Mouse (Mus musculus): Measurements from ENCODE around the gene Lztr1. TPM values are rescaled to one million over a fixed set of nuclear protein-coding genes. Genes with fewer than 3 reads are reported as not detected.

Gene Lztr1
- 10 to 100 TPM; 26.0 to 37.0 (median 29.7) TPM for total RNA-seq (2022)

GRCm38 (mm10) chr16:17508546-17509239 is at the start of gene Lztr1:
Gene Lztr1 (plus strand): TSS chr16:17508688.
- DNase-seq (ENCODE audit: low spot score): peak; percentile 88

- no peak for DNase-seq (ENCODE audit: low spot score)
Observed at GRCm38 (mm10) chr16:17460254-17460653, 48.2 kb upstream of the Lztr1 start.

- DNase-seq (ENCODE audit: low spot score): no peak
Observed at GRCm38 (mm10) chr16:17461596-17461995, 46.9 kb upstream of the Lztr1 start.

- DNase-seq (ENCODE audit: low spot score): no peak
Observed at GRCm38 (mm10) chr16:17463184-17463583, 45.3 kb upstream of the Lztr1 start.

- DNase-seq (ENCODE audit: low spot score): no peak
Observed at GRCm38 (mm10) chr16:17466875-17467663, 41.4 kb upstream of the Lztr1 start.

GRCm38 (mm10) chr16:17472498-17472897 is 36.0 kb upstream of the Lztr1 start:
- DNase-seq (ENCODE audit: low spot score): no peak

GRCm38 (mm10) chr16:17474091-17474490 is 34.4 kb upstream of the Lztr1 start:
- no peak for DNase-seq (ENCODE audit: low spot score)

GRCm38 (mm10) chr16:17474761-17475160 is 33.7 kb upstream of the Lztr1 start:
- DNase-seq (ENCODE audit: low spot score): no peak

- DNase-seq (ENCODE audit: low spot score): no peak
Observed at GRCm38 (mm10) chr16:17475326-17475725, 33.2 kb upstream of the Lztr1 start.

- no peak for DNase-seq (ENCODE audit: low spot score)
Observed at GRCm38 (mm10) chr16:17478331-17478943, 30.1 kb upstream of the Lztr1 start.

GRCm38 (mm10) chr16:17481465-17481864 is 27.0 kb upstream of the Lztr1 start:
- DNase-seq (ENCODE audit: low spot score): no peak

GRCm38 (mm10) chr16:17486505-17486904 is 22.0 kb upstream of the Lztr1 start:
- peak; percentile 13 for DNase-seq (ENCODE audit: low spot score)

- no peak for DNase-seq (ENCODE audit: low spot score)
Observed at GRCm38 (mm10) chr16:17488478-17489468, 19.7 kb upstream of the Lztr1 start.

GRCm38 (mm10) chr16:17489469-17490111 is 18.9 kb upstream of the Lztr1 start, which contains the start of gene Aifm3:
Gene Aifm3 (plus strand): TSS chr16:17489611.
- no peak for DNase-seq (ENCODE audit: low spot score)

- no peak for DNase-seq (ENCODE audit: low spot score)
Observed at GRCm38 (mm10) chr16:17491154-17491553, 17.3 kb upstream of the Lztr1 start.

- DNase-seq (ENCODE audit: low spot score): no peak
Observed at GRCm38 (mm10) chr16:17491896-17492561, 16.5 kb upstream of the Lztr1 start.

GRCm38 (mm10) chr16:17496499-17497305 is 11.8 kb upstream of the Lztr1 start:
- DNase-seq (ENCODE audit: low spot score): no peak

GRCm38 (mm10) chr16:17499249-17499883 is 9.1 kb upstream of the Lztr1 start:
- DNase-seq (ENCODE audit: low spot score): no peak

GRCm38 (mm10) chr16:17502681-17503080 is 5.8 kb upstream of the Lztr1 start:
- DNase-seq (ENCODE audit: low spot score): no peak
